14 mouse cellular contexts compared by ENCODE assay signal in the genomic region with DNA sequence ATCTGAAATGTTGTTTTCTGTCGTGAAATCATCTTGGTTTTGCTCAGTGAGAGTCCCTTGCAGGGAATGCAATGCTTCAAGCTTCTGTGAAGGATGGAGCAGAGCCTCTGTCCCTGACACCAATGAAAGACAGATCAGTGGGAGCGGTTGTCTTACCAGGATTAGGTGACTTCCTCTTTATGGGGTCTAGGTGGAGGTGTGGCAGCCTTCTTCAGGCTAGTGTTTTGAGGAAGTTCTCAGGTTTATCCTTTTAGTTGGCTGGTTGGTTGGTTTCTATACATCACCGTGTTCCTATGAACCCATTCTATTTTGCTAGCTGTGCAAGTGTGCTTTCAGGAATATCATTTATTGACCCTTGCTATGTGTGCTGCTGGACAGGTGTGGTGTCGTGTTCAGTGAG.
"Had no signal": no experiment of that assay in that cellular context is flagged by ENCODE, and none has a peak within 500 bp of the region (broad histone marks: within the 10 kb centered on the region; RNA-seq: fewer than 3 reads in every experiment).

No protein-coding gene starts in this region.

- ATAC-seq: intestine, postnatal 0 days; liver, embryonic 12.5 days; midbrain, embryonic 16.5 days had no signal

- DNase-seq: kidney, adult 8-10 months; kidney, postnatal 14 days; kidney, postnatal 4 days; liver; lung, adult 2 months; lung, postnatal 14 days; right cerebral cortex, postnatal 14 days; right cerebral cortex, postnatal 4 days; thymus, adult 2 months; thymus, postnatal 14 days; thymus, postnatal 4 days had no signal
